Mouse (Mus musculus): ENCODE data around the gene Nr3c2. TPM values are rescaled to one million over a fixed set of nuclear protein-coding genes. Genes with fewer than 3 reads are reported as not detected.

Nr3c2 gene
- polyA plus RNA-seq, 1 experiment from 2014 or later, result 2.5 TPM

DNA sequence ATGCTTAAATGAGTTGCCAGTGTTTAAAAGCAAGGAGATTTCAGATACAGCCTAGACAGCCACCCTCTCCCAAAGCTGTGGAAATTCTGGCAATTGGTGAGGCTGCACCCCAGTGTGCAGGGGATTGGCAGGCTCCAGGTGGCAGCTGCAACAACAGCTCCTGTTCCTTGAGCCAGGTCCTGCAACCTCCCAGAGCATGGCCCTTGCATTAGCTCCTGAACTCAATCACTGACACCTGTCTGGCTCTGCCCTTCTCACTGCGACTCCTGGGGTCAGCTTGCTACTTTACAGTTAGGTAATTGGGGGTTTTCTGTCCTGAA, 222.3 kb downstream of the Nr3c2 start:
- no peak overlapping the region for H3K9ac ChIP-seq (ENCODE audit: low read length)
- H3K9me3 ChIP-seq (ENCODE audit: control insufficient read depth, low read length), result no peaks in the 10 kb centered on the region
- H3K4me2 ChIP-seq (replicated peaks; ENCODE audit: low read depth), result no peak overlapping the region
- TF ChIP-seq CTCF (IDR thresholded peaks at IDR 0.05; ENCODE audit: low read depth), result no peak
- no peak for TF ChIP-seq EP300 (optimal IDR thresholded peaks at IDR 0.05)
- WGBS, result 46% methylated on average over 1 of the region's 1 CpGs
- no peak for DNase-seq (ENCODE audit: low spot score)
- H3K27me3 ChIP-seq (ENCODE audit: control insufficient read depth, insufficient read depth, low read length), result no peaks in the 10 kb centered on the region
- no peaks in the 10 kb centered on the region for H3K4me1 ChIP-seq (replicated peaks; ENCODE audit: control insufficient read depth, insufficient read depth)
- ATAC-seq (ENCODE audit: low FRiP score, low TSS enrichment), result no peak
- H3K27ac ChIP-seq (replicated peaks), result no peak overlapping the region
- H3K36me3 ChIP-seq (ENCODE audit: control insufficient read depth, insufficient read depth, low read length), result no peaks in the 10 kb centered on the region
- H3K4me3 ChIP-seq (ENCODE audit: low read depth, low read length), result no peak overlapping the region

DNA sequence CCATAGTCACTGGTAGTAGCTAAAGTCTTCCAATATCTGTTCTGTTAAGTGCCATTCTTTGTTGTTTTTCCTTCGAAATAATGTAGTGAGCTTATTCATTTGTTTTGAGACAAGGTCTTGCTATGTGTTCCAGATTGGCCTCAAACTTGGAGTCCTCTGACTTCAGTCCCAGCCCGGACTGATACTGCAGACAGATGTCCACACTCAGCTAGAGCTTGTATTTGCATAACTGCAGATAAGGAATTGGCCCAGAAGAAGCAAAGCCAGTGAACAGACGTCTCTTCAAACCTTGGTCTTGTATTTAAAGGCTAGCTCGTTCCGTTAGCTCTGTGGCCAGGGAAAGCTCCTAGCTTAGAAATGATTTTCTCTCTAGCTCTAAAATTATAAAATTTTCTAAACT, 223.1 kb downstream of the Nr3c2 start:
- H3K27me3 ChIP-seq (ENCODE audit: control insufficient read depth, insufficient read depth, low read length), result no peaks in the 10 kb centered on the region
- no peak overlapping the region for H3K27ac ChIP-seq (replicated peaks)
- no peaks in the 10 kb centered on the region for H3K9me3 ChIP-seq (ENCODE audit: control insufficient read depth, low read length)
- no peaks in the 10 kb centered on the region for H3K4me1 ChIP-seq (replicated peaks; ENCODE audit: control insufficient read depth, insufficient read depth)
- no peak overlapping the region for H3K4me3 ChIP-seq (ENCODE audit: low read depth, low read length)
- ATAC-seq (ENCODE audit: low FRiP score, low TSS enrichment) (no peak), DNase-seq (ENCODE audit: low spot score) (no peak)
- no peak overlapping the region for H3K4me2 ChIP-seq (replicated peaks; ENCODE audit: low read depth)
- TF ChIP-seq EP300 (optimal IDR thresholded peaks at IDR 0.05) (no peak), CTCF (IDR thresholded peaks at IDR 0.05; ENCODE audit: low read depth) (no peak)
- H3K36me3 ChIP-seq (ENCODE audit: control insufficient read depth, insufficient read depth, low read length), result no peaks in the 10 kb centered on the region
- WGBS, result 40% methylated on average over 5 of the region's 5 CpGs
- no peak overlapping the region for H3K9ac ChIP-seq (ENCODE audit: low read length)

DNA sequence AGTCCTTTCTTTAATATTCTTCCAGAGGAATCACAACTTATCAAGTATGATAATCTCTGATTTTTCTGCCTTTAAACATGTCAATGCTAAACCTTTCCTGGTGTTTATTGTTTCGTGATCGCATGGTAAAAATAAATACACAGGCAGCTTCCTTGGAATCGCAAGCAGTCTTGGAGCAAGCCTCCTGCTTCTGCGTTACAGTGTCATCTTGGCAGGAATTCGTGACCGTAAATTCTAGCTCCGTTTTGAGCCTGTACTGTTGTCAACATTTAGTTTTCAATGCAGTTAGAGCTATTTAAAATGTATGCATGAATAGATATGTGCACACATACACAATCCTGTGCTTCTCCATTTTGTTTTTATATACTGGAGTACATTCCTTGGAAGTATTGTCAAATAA, 226.5 kb downstream of the Nr3c2 start:
- Histone ChIP-seq H3K27me3 (ENCODE audit: control insufficient read depth, insufficient read depth, low read length) (no peaks in the 10 kb centered on the region), H3K27ac (replicated peaks) (no peak overlapping the region), H3K9ac (ENCODE audit: low read length) (no peak overlapping the region), H3K4me3 (ENCODE audit: low read depth, low read length) (no peak overlapping the region), H3K9me3 (ENCODE audit: control insufficient read depth, low read length) (no peaks in the 10 kb centered on the region), H3K36me3 (ENCODE audit: control insufficient read depth, insufficient read depth, low read length) (no peaks in the 10 kb centered on the region), H3K4me2 (replicated peaks; ENCODE audit: low read depth) (no peak overlapping the region), H3K4me1 (replicated peaks; ENCODE audit: control insufficient read depth, insufficient read depth) (no peaks in the 10 kb centered on the region)
- ATAC-seq (ENCODE audit: low FRiP score, low TSS enrichment) (no peak), DNase-seq (ENCODE audit: low spot score) (no peak)
- TF ChIP-seq CTCF (IDR thresholded peaks at IDR 0.05; ENCODE audit: low read depth), result no peak
- TF ChIP-seq EP300 (optimal IDR thresholded peaks at IDR 0.05), result no peak
- WGBS, result 88% methylated on average over 7 of the region's 7 CpGs

DNA sequence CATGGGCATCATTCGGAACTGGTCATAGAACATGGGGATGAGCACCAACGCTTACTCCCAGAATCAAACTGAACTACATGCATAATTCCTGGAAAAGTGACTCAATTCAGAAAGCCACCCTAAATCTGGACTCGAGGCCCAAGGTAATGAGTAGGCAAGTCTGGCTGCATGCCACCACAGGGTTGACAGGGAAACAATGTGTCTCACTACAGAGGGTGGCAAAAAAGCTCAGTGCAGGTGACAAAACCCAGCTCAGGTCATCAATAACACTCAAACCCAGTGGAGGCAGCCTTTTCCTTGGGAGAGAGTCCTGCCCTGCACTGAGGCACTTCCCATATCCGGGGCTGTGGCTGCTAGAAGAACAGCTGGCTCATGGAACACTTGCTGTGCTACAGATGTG, 228.8 kb downstream of the Nr3c2 start:
- no peak overlapping the region for H3K4me2 ChIP-seq (replicated peaks; ENCODE audit: low read depth)
- DNase-seq (ENCODE audit: low spot score), result no peak
- no peak overlapping the region for H3K4me3 ChIP-seq (ENCODE audit: low read depth, low read length)
- no peaks in the 10 kb centered on the region for H3K27me3 ChIP-seq (ENCODE audit: control insufficient read depth, insufficient read depth, low read length)
- no peaks in the 10 kb centered on the region for H3K4me1 ChIP-seq (replicated peaks; ENCODE audit: control insufficient read depth, insufficient read depth)
- no peak for ATAC-seq (ENCODE audit: low FRiP score, low TSS enrichment)
- H3K9me3 ChIP-seq (ENCODE audit: control insufficient read depth, low read length), result no peaks in the 10 kb centered on the region
- no peaks in the 10 kb centered on the region for H3K36me3 ChIP-seq (ENCODE audit: control insufficient read depth, insufficient read depth, low read length)
- no peak overlapping the region for H3K9ac ChIP-seq (ENCODE audit: low read length)
- no peak overlapping the region for H3K27ac ChIP-seq (replicated peaks)
- no peak for TF ChIP-seq CTCF (IDR thresholded peaks at IDR 0.05; ENCODE audit: low read depth)
- no peak for TF ChIP-seq EP300 (optimal IDR thresholded peaks at IDR 0.05)
- 72% methylated on average over 4 of the region's 4 CpGs for WGBS

DNA sequence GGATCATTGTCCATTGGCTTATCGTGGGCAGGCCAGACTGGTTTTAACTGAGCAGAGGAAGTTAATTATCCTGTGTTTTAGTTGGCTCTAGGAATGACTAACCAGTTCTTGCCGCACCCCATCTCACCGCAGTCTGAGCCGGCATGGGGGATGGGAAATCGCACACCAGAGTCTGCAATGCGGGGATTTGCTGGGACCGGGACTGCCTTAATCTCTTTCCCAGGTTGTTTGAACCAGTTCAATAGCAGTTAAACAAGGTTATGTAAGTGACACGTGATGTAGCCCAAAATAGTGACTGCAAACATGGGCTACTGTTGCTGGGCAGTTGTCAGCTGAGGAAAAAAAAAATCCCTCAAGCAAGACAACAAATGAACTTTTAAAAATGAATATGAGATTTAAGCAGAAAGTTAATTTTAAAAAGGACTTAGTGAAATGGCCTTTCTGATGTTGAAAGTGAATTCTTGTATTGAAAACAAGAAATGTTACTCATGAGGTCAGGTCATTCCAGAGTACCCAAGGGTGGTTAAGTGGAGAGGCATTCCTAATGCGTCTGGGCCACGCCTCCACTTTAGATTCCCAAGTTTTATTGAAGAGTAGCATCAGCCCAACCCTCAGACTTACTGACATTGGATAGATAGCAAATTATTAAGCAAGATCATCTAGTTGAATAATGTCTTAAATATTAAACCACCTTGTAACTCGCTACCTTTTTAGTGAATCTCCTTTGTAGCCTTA, 233.8 kb downstream of the Nr3c2 start:
- H3K36me3 ChIP-seq (ENCODE audit: control insufficient read depth, insufficient read depth, low read length), result no peaks in the 10 kb centered on the region
- H3K27ac ChIP-seq (replicated peaks), result no peak overlapping the region; the same call in 1 of the 2 replicates

DNA sequence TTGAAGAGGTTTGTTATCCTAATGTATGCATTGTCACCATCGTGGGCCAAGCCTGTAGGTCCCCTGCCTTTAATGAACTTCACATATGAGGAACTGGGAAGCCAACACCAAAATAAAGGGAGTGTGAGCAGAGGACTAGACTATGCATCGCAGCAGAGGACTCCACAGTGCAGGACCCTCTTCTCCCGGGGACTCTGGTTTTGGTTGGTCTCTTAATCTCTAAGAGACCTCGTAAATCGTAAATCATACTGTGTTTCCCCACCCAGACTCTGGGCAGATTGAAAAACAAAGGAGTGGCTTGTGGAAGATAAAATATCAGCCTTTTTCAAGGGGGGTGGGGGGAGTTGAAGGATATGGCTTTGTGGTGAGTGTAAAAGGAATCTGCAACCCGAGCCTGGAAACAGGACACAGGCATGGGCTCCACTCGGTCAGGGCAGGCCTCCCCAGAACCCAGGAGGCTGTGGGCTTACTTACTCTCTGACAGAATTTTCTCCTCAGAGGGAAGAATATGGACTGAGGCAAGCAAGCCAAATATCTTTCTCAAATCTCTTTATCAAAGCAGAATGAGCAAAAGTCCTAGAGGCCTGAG, 234.6 kb downstream of the Nr3c2 start:
- 20% methylated on average over 7 of the region's 7 CpGs for WGBS
- H3K36me3 ChIP-seq (ENCODE audit: control insufficient read depth, insufficient read depth, low read length), result no peaks in the 10 kb centered on the region
- H3K4me1 ChIP-seq (replicated peaks; ENCODE audit: control insufficient read depth, insufficient read depth), result no peaks in the 10 kb centered on the region
- TF ChIP-seq EP300 (optimal IDR thresholded peaks at IDR 0.05) (no peak), CTCF (IDR thresholded peaks at IDR 0.05; ENCODE audit: low read depth) (no peak)
- no peak overlapping the region for H3K27ac ChIP-seq (replicated peaks)
- ATAC-seq (ENCODE audit: low FRiP score, low TSS enrichment) (no peak), DNase-seq (ENCODE audit: low spot score) (peak; percentile 23)
- H3K4me2 ChIP-seq (replicated peaks; ENCODE audit: low read depth), result no peak overlapping the region
- no peaks in the 10 kb centered on the region for H3K9me3 ChIP-seq (ENCODE audit: control insufficient read depth, low read length)
- no peak overlapping the region for H3K4me3 ChIP-seq (ENCODE audit: low read depth, low read length)
- H3K9ac ChIP-seq (ENCODE audit: low read length), result no peak overlapping the region
- H3K27me3 ChIP-seq (ENCODE audit: control insufficient read depth, insufficient read depth, low read length), result no peaks in the 10 kb centered on the region

More for the DNA sequence above, 233.8 kb downstream of the Nr3c2 start:
- Histone ChIP-seq H3K4me1 (replicated peaks; ENCODE audit: control insufficient read depth, insufficient read depth) (no peaks in the 10 kb centered on the region), H3K4me2 (replicated peaks; ENCODE audit: low read depth) (no peak overlapping the region), H3K4me3 (ENCODE audit: low read depth, low read length) (no peak overlapping the region), H3K9me3 (ENCODE audit: control insufficient read depth, low read length) (no peaks in the 10 kb centered on the region), H3K27me3 (ENCODE audit: control insufficient read depth, insufficient read depth, low read length) (no peaks in the 10 kb centered on the region), H3K9ac (ENCODE audit: low read length) (no peak overlapping the region)
- whole genome bisulfite sequencing, result 31% methylated on average over 11 of the region's 11 CpGs
- TF ChIP-seq EP300 (optimal IDR thresholded peaks at IDR 0.05) (no peak), CTCF (IDR thresholded peaks at IDR 0.05; ENCODE audit: low read depth) (no peak)
- ATAC-seq (ENCODE audit: low FRiP score, low TSS enrichment) (peak; percentile 98), DNase-seq (ENCODE audit: low spot score) (peak; percentile 89)
